Mouse (Mus musculus) small intestine, adult 2 months (tissue): Measurements from ENCODE around the gene Pdlim5. TPM values are rescaled to one million over a fixed set of nuclear protein-coding genes. Genes with fewer than 3 reads are reported as not detected.
A peak's percentile ranks its signal among the peaks of the same experiment; 100 is the strongest.
"Not testable (repeated sequence)": the region's sequence is repeated elsewhere in the genome, so short reads cannot be mapped to it uniquely, and the experiment has no call there.

Experiments
- H3K27ac ChIP-seq: fragments of 200-500 bp; 2 replicates; pipeline ENCODE4 v1.5.1; 2012; ENCODE audit warnings: low read depth, low read length, control low read depth, inconsistent platforms; ENCODE audit not compliant: insufficient read depth
- H3K27me3 ChIP-seq: fragments of 200-500 bp; 2 replicates; pipeline ENCODE4 v1.6.1; 2012; ENCODE audit warnings: mild to moderate bottlenecking, moderate library complexity, low read length, inconsistent platforms; ENCODE audit not compliant: control insufficient read depth, insufficient read depth
- H3K36me3 ChIP-seq: fragments of 200-500 bp; 2 replicates; pipeline ENCODE4 v1.6.1; 2012; ENCODE audit warnings: mild to moderate bottlenecking, low read length, control low read depth, inconsistent platforms; ENCODE audit not compliant: control insufficient read depth, insufficient read depth
- H3K4me1 ChIP-seq: fragments of 200-500 bp; 2 replicates; pipeline ENCODE4 v1.6.1; 2012; ENCODE audit warnings: low read length, inconsistent platforms, mixed read lengths; ENCODE audit not compliant: control insufficient read depth, insufficient read depth, insufficient read length
- H3K4me3 ChIP-seq: fragments of 200-500 bp; 2 replicates; pipeline ENCODE4 v1.5.1; 2012; ENCODE audit warnings: low read depth, mild to moderate bottlenecking, control low read depth, inconsistent platforms, low read length, moderate library complexity
- CTCF ChIP-seq: fragments of 200-500 bp; IDR thresholded peaks from 2 replicates; pipeline ENCODE4 v1.5.1; 2012; ENCODE audit warnings: low read depth, mild to moderate bottlenecking, control low read depth, inconsistent platforms, low read length, moderate library complexity, mixed read lengths; ENCODE audit not compliant: insufficient replicate concordance, insufficient read length; ENCODE audit errors: extremely low read depth
- POLR2A ChIP-seq: fragments of 200-500 bp; IDR thresholded peaks from 2 replicates; pipeline ENCODE4 v1.6.1; 2012; ENCODE audit warnings: low read depth, mild to moderate bottlenecking, control low read depth, inconsistent platforms, low read length, moderate library complexity
- WGBS: fragments of 180-500 bp; shearing (Covaris S2); methylation state at CpG from one replicate; pipeline ENCODE4 v1.1.7; 2018; 5-methylcytosine and 5-hydroxymethylcytosine counted together
- polyA plus RNA-seq: library from polyadenylated mRNA; depleted of rRNA; stranded (reverse); fragments of >200 nt; gene quantifications from 2 replicates; pipeline ENCODE4 v1.2.3, GENCODE M21; 2012; rRNA removed

The Pdlim5 gene
- polyA plus RNA-seq, 1 experiment: 63.1 TPM

GRCm38 (mm10) chr3:142212821-142213220 is 182.7 kb downstream of the Pdlim5 start:
- Histone ChIP-seq H3K36me3 (no peaks in the 10 kb centered on the region), H3K4me1 (no peaks in the 10 kb centered on the region), H3K4me3 (no peak overlapping the region), H3K27ac (no peak overlapping the region), H3K27me3 (no peaks in the 10 kb centered on the region)
- 56% methylated on average over 2 of the region's 2 CpGs for WGBS
- TF ChIP-seq CTCF (no peak), POLR2A (no peak)

- Histone ChIP-seq H3K27me3 (no peaks in the 10 kb centered on the region), H3K36me3 (no peaks in the 10 kb centered on the region), H3K27ac (no peak overlapping the region), H3K4me3 (no peak overlapping the region), H3K4me1 (no peaks in the 10 kb centered on the region)
- 72% methylated on average over 3 of the region's 3 CpGs for WGBS
- TF ChIP-seq POLR2A: no peak
- TF ChIP-seq CTCF: no peak
Measured at GRCm38 (mm10) chr3:142212186-142212585, 183.3 kb downstream of the Pdlim5 start.

GRCm38 (mm10) chr3:142209981-142210380 is 185.5 kb downstream of the Pdlim5 start:
- H3K27ac ChIP-seq: no peak overlapping the region
- TF ChIP-seq POLR2A: no peak
- no peak for TF ChIP-seq CTCF
- no peaks in the 10 kb centered on the region for H3K27me3 ChIP-seq
- H3K36me3 ChIP-seq: no peaks in the 10 kb centered on the region
- no peaks in the 10 kb centered on the region for H3K4me1 ChIP-seq
- 75% methylated on average over 6 of the region's 6 CpGs for WGBS
- no peak overlapping the region for H3K4me3 ChIP-seq

DNA sequence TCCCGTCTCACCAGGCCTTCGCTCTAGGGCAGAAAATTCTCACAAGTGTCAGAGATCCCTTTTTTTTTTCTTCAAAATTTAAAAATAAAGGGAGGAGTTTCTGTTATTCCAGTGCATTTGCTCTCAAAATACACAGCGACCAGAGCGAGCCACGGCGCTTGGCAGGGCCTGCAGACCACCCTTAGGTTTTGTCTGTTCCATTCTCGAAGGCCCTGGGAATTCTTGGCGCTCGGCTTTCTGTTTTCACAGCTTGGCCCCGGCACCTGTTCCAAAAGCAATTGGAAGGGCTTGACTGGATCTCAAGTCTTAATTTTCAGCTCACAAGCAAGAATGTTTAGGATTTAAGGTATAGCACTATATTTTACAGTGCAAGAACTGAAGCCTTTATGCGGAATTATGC is 186.4 kb downstream of the Pdlim5 start:
- Histone ChIP-seq H3K4me3 (no peak overlapping the region), H3K27me3 (no peaks in the 10 kb centered on the region), H3K36me3 (no peaks in the 10 kb centered on the region), H3K27ac (no peak overlapping the region), H3K4me1 (no peaks in the 10 kb centered on the region)
- WGBS: 90% methylated on average over 11 of the region's 11 CpGs
- no peak for TF ChIP-seq POLR2A

DNA sequence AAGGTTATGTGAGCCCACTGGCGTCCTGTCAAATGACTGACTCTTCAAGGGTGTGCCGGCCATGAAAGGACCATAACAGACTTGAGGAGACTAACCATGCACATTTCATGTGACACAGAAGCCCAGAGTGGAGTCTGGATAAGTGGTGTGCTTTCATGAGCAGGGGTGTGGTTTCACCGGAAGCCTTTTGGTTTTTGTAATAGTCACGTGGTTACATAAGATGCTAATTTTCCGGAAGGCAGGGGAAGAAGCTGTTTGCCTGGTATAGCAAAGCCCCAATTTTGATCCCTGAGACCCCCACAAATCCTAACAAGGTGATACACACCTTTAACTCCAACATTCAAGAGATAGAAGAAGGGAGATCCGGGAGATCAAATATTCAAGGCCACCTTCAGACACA is 188.0 kb downstream of the Pdlim5 start:
- no peak for TF ChIP-seq CTCF
- no peak for TF ChIP-seq POLR2A
- no peaks in the 10 kb centered on the region for H3K4me1 ChIP-seq
- H3K36me3 ChIP-seq: no peaks in the 10 kb centered on the region
- no peaks in the 10 kb centered on the region for H3K27me3 ChIP-seq
- no peak overlapping the region for H3K4me3 ChIP-seq
- no peak overlapping the region for H3K27ac ChIP-seq
- 81% methylated on average over 6 of the region's 6 CpGs for WGBS

- WGBS: 81% methylated on average over 3 of the region's 3 CpGs
- H3K4me3 ChIP-seq: no peak overlapping the region
- TF ChIP-seq POLR2A (no peak), CTCF (no peak)
- H3K27me3 ChIP-seq: no peaks in the 10 kb centered on the region
- H3K4me1 ChIP-seq: no peaks in the 10 kb centered on the region
- H3K36me3 ChIP-seq: no peaks in the 10 kb centered on the region
- no peak overlapping the region for H3K27ac ChIP-seq
Measured at GRCm38 (mm10) chr3:142206316-142206715, 189.2 kb downstream of the Pdlim5 start.

GRCm38 (mm10) chr3:142196142-142196541 is 199.4 kb downstream of the Pdlim5 start:
- WGBS: 85% methylated on average over 8 of the region's 8 CpGs
- Histone ChIP-seq H3K36me3 (no peaks in the 10 kb centered on the region), H3K4me1 (no peaks in the 10 kb centered on the region), H3K4me3 (no peak overlapping the region), H3K27me3 (no peaks in the 10 kb centered on the region), H3K27ac (no peak overlapping the region)
- peak; percentile 18; the same call in 1 of the 2 replicates for TF ChIP-seq CTCF
- TF ChIP-seq POLR2A: no peak

- H3K4me1 ChIP-seq, H3K4me3 ChIP-seq, H3K27ac ChIP-seq, H3K36me3 ChIP-seq, H3K27me3 ChIP-seq: not testable (repeated sequence)
Measured at GRCm38 (mm10) chr3:142191627-142192026, 203.9 kb downstream of the Pdlim5 start.

Other genes starting within 250 kb of the Pdlim5 start
- 0.09 TPM in 1 of 2 replicates, not detected in the other for gene Bmpr1b, start 226.3 kb downstream of the Pdlim5 start, polyA plus RNA-seq
- 0.44 and 0.95 TPM in 2 replicates for gene Gbp5, start 98.3 kb upstream of the Pdlim5 start, polyA plus RNA-seq
- 0.93 and 1.4 TPM in 2 replicates for gene Gbp7, start 134.6 kb upstream of the Pdlim5 start, polyA plus RNA-seq
- gene Gbp3, start 164.3 kb upstream of the Pdlim5 start, polyA plus RNA-seq: 7.2 and 13.8 TPM in 2 replicates
- 0.56 and 0.89 TPM in 2 replicates for gene Gbp2b, start 199.2 kb upstream of the Pdlim5 start, polyA plus RNA-seq
- 3.1 and 6.8 TPM in 2 replicates for gene Gbp2, start 224.9 kb upstream of the Pdlim5 start, polyA plus RNA-seq